Mouse (Mus musculus): ENCODE measurements around the gene Fam189b.

DNA sequence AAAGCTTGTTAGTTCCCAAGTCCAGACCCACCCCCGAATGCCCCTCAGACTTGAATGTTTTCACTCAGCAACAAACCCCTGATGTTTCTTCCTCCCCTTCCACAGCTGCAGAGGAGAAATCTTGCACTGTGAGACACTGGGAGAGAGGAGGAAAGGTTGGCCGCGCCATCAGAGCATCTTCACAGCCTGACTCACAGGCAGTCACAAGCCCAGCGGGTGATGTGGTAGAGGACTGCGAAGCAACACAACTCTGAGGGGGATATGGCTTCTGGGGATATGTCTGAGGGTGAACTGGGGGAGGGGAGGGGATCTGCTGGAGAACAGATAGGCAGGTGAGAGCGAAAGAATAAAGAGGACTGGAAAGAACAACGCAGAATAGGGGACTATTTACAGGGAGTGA is 24.3 kb upstream of the Fam189b start:
- TF ChIP-seq CTCF (IDR thresholded peaks at IDR 0.05; ENCODE audit: borderline replicate concordance, insufficient read depth, low read depth, low read length) (no peak), POLR2A (IDR thresholded peaks at IDR 0.05; ENCODE audit: borderline replicate concordance, insufficient read depth, low read length) (no peak)
